In the genomic region with DNA sequence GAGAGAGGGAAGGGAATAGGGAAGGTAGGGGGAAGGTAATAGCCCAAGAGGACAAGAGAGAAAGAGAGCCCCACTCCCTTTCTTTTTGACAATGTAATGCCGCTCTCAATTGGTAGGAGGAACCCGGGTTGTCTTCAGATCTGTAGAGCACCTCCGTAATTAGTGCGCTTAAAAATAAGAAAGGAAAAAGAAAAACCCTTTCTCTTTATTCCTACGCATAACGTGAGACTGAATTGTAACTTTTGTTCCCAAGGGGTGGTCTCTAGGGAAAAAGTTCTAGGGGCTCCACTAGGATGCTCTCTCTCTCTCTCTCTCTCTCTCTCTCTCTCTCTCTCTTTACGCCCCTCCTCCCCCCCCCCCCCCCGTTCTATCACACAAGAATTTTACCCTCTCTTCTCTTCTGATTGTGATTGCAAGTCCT, we compare ENCODE assay signal across 8 mouse cellular contexts. TPM values are rescaled to one million over a fixed set of nuclear protein-coding genes. Genes with fewer than 3 reads are reported as not detected.
DNase-seq lines count a peak whose midpoint lies in the region; ATAC-seq and TF ChIP-seq lines count a peak whose summit lies in the region.

No protein-coding gene starts in this region.

- H3K9ac ChIP-seq in forebrain, embryonic 15.5 days (replicated peaks), result peak overlapping the region; percentile 99

- DNase-seq in kidney, adult 2 months, result no peak
- DNase-seq in kidney, adult 8-10 months, result no peak
- no peak for DNase-seq in G1E (ENCODE audit: low spot score)
- no peak for DNase-seq in midbrain, embryonic 10.5 days (ENCODE audit: low spot score)
- no peak for DNase-seq in urinary bladder, adult 2 months (ENCODE audit: low spot score)
- DNase-seq in left cerebral cortex, postnatal 25 days (ENCODE audit: low spot score in 2 of 2), result no peak

- intact Hi-C loops in left cerebral cortex, postnatal 25 days (cut with DNase I), result loop anchor here (1.0 to 5.0 kb wide), 3 partner anchors 43 to 136 kb away; no protein-coding TSS in a partner anchor

- peaks cover 28% of the 10 kb centered on the region for H3K4me1 ChIP-seq in kidney, adult 2 months (ENCODE audit: control insufficient read depth, insufficient read depth, low read length)
- peaks cover 33% of the 10 kb centered on the region for H3K4me1 ChIP-seq in G1E (ENCODE audit: insufficient read depth, low read depth, low read length)
- peaks cover 45% of the 10 kb centered on the region for H3K4me1 ChIP-seq in forebrain, embryonic 15.5 days
- peaks cover 52% of the 10 kb centered on the region for H3K4me1 ChIP-seq in midbrain, embryonic 10.5 days

- ATAC-seq in G1E (ENCODE audit: extremely low read depth, insufficient number of reproducible peaks, low FRiP score, poor library complexity, severe bottlenecking), result no peak
- ATAC-seq in forebrain, embryonic 15.5 days (replicated peaks), result no peak
- ATAC-seq in cerebellum, adult (ENCODE audit: insufficient number of reproducible peaks, low FRiP score, low TSS enrichment), result no peak

- 1% methylated on average over 7 of the region's 8 CpGs for WGBS in kidney, adult 2 months
- WGBS in forebrain, embryonic 15.5 days, result 0% methylated on average over 8 of the region's 8 CpGs
- WGBS in midbrain, embryonic 10.5 days, result 0% methylated on average over 7 of the region's 8 CpGs

- H3K36me3 ChIP-seq in kidney, adult 2 months (ENCODE audit: control insufficient read depth, insufficient read depth, low read length), result no peaks in the 10 kb centered on the region
- H3K36me3 ChIP-seq in G1E (replicated peaks), result peaks cover 38% of the 10 kb centered on the region
- no peaks in the 10 kb centered on the region for H3K36me3 ChIP-seq in forebrain, embryonic 15.5 days
- H3K36me3 ChIP-seq in midbrain, embryonic 10.5 days, result peaks cover 9% of the 10 kb centered on the region

- no peaks in the 10 kb centered on the region for H3K9me3 ChIP-seq in G1E (replicated peaks)
- H3K9me3 ChIP-seq in forebrain, embryonic 15.5 days, result no peaks in the 10 kb centered on the region
- H3K9me3 ChIP-seq in midbrain, embryonic 10.5 days (replicated peaks), result no peaks in the 10 kb centered on the region

- TF ChIP-seq POLR2A in kidney, adult 2 months (IDR thresholded peaks at IDR 0.05; ENCODE audit: low read depth, low read length), result no peak

- H3K4me3 ChIP-seq in kidney, adult 2 months (ENCODE audit: insufficient read depth, low read depth, low read length), result peak overlapping the region; percentile 96
- H3K4me3 ChIP-seq in G1E (ENCODE audit: low read depth, low read length), result peak overlapping the region; percentile 92
- H3K4me3 ChIP-seq in forebrain, embryonic 15.5 days, result peak overlapping the region; percentile 72
- peak overlapping the region; percentile 71 for H3K4me3 ChIP-seq in midbrain, embryonic 10.5 days

- no peak for TF ChIP-seq CTCF in kidney, adult 2 months (conservative IDR thresholded peaks at IDR 0.05; ENCODE audit: insufficient read depth, insufficient read length, low read depth, low read length)
- no peak for TF ChIP-seq CTCF in G1E (IDR thresholded peaks at IDR 0.05; ENCODE audit: low read depth, low read length)

- no peaks in the 10 kb centered on the region for H3K27me3 ChIP-seq in kidney, adult 2 months (replicated peaks; ENCODE audit: control insufficient read depth, insufficient read depth, low read length)
- no peaks in the 10 kb centered on the region for H3K27me3 ChIP-seq in G1E (ENCODE audit: insufficient read depth, low read length)
- H3K27me3 ChIP-seq in forebrain, embryonic 15.5 days, result no peaks in the 10 kb centered on the region
- H3K27me3 ChIP-seq in midbrain, embryonic 10.5 days (ENCODE audit: low read depth, poor library complexity, severe bottlenecking), result no peaks in the 10 kb centered on the region

- peak overlapping the region; percentile 65 for H3K4me2 ChIP-seq in forebrain, embryonic 15.5 days (replicated peaks)

- peak overlapping the region; percentile 100 for H3K27ac ChIP-seq in kidney, adult 2 months (ENCODE audit: insufficient read depth, low read depth, low read length)
- H3K27ac ChIP-seq in forebrain, embryonic 15.5 days (replicated peaks), result peak overlapping the region; percentile 100
- peak overlapping the region; percentile 98 for H3K27ac ChIP-seq in midbrain, embryonic 10.5 days (replicated peaks)

RNA-seq across cellular contexts. Expression of gene Etv6, which starts 1.0 kb away (rescaled TPM):
- 16.3 and 22.6 TPM in 2 replicates for polyA plus RNA-seq in kidney, adult 2 months (2012; rRNA removed)
- total RNA-seq in G1E (2014; fragmentation: Nextera tagmentation), result 28.9 and 32.3 TPM in 2 replicates
- 9.8 and 10.4 TPM in 2 replicates for total RNA-seq in G1E (2017)
- 58.9 and 70.7 TPM in 2 replicates for polyA plus RNA-seq in G1E (2012)
- 5.5 and 6.8 TPM in 2 replicates for polyA plus RNA-seq in forebrain, embryonic 15.5 days (2015; fragmentation: Nextera tagmentation; extraction: Ambion mirVana)
- 12.6 and 12.8 TPM in 2 replicates for polyA plus RNA-seq in midbrain, embryonic 10.5 days (2016; fragmentation: Nextera tagmentation; extraction: Ambion mirVana)
- polyA plus RNA-seq in urinary bladder, adult 2 months (2012; rRNA removed), result 29.9 and 31.5 TPM in 2 replicates
- total RNA-seq in left cerebral cortex, postnatal 25 days (2021), result 10 to 100 TPM; 17.9 to 18.2 TPM
